Mouse (Mus musculus): ENCODE results near the gene Ppp1r12b. TPM values are rescaled to one million over a fixed set of nuclear protein-coding genes. Genes with fewer than 3 reads are reported as not detected.

Ppp1r12b gene
- polyA plus RNA-seq, 2 experiments from 2014 or later, result 2.7 to 2.8 TPM

- ATAC-seq, result no peak
Measured at GRCm38 (mm10) chr1:134757230-134757629, 198.5 kb downstream of the Ppp1r12b start.

- ATAC-seq, result no peak
Measured at GRCm38 (mm10) chr1:134756190-134756873, 199.4 kb downstream of the Ppp1r12b start.

- no peak for ATAC-seq
Measured at GRCm38 (mm10) chr1:134755548-134756189, 200.1 kb downstream of the Ppp1r12b start.

- ATAC-seq, result no peak
Measured at GRCm38 (mm10) chr1:134754818-134755217, 200.9 kb downstream of the Ppp1r12b start.

- ATAC-seq, result no peak
Measured at GRCm38 (mm10) chr1:134753751-134754630, 201.8 kb downstream of the Ppp1r12b start.

- no peak for ATAC-seq
Measured at GRCm38 (mm10) chr1:134752447-134752846, 203.3 kb downstream of the Ppp1r12b start.

- no peak for ATAC-seq
Measured at GRCm38 (mm10) chr1:134749889-134750288, 205.9 kb downstream of the Ppp1r12b start.

GRCm38 (mm10) chr1:134747236-134748174 is 208.2 kb downstream of the Ppp1r12b start:
- no peak for ATAC-seq

GRCm38 (mm10) chr1:134745648-134746047 is 210.1 kb downstream of the Ppp1r12b start:
- ATAC-seq, result no peak

GRCm38 (mm10) chr1:134741946-134742661 is 213.6 kb downstream of the Ppp1r12b start:
- ATAC-seq, result no peak

- no peak for ATAC-seq
Measured at GRCm38 (mm10) chr1:134741433-134741832, 214.3 kb downstream of the Ppp1r12b start.

- no peak for ATAC-seq
Measured at GRCm38 (mm10) chr1:134737463-134737862, 218.3 kb downstream of the Ppp1r12b start.

GRCm38 (mm10) chr1:134733659-134734058 is 222.1 kb downstream of the Ppp1r12b start:
- ATAC-seq, result no peak

GRCm38 (mm10) chr1:134727256-134727655 is 228.5 kb downstream of the Ppp1r12b start:
- no peak for ATAC-seq

GRCm38 (mm10) chr1:134726480-134726879 is 229.3 kb downstream of the Ppp1r12b start:
- no peak for ATAC-seq

GRCm38 (mm10) chr1:134725276-134725675 is 230.5 kb downstream of the Ppp1r12b start:
- no peak for ATAC-seq

- ATAC-seq, result no peak
Measured at GRCm38 (mm10) chr1:134722891-134723290, 232.9 kb downstream of the Ppp1r12b start.

GRCm38 (mm10) chr1:134721486-134721885 is 234.3 kb downstream of the Ppp1r12b start:
- ATAC-seq, result no peak

GRCm38 (mm10) chr1:134719718-134720304 is 235.9 kb downstream of the Ppp1r12b start:
- no peak for ATAC-seq

GRCm38 (mm10) chr1:134715092-134715491 is 240.7 kb downstream of the Ppp1r12b start:
- no peak for ATAC-seq

GRCm38 (mm10) chr1:134714166-134714565 is 241.6 kb downstream of the Ppp1r12b start:
- no peak for ATAC-seq
